ENCODE assay signal across 14 mouse cellular contexts in genomic region chr2:173432258-173432657, GRCm38 (mm10).
DNase-seq lines count a peak whose midpoint lies in the region; ATAC-seq and TF ChIP-seq lines count a peak whose summit lies in the region.
"Had no signal": no experiment of that assay in that cellular context is flagged by ENCODE, and none has a peak within 500 bp of the region (broad histone marks: within the 10 kb centered on the region; RNA-seq: fewer than 3 reads in every experiment).

No protein-coding gene starts in this region.

- no peak overlapping the region for H3K4me3 ChIP-seq in intestine, embryonic 14.5 days (ENCODE audit: low read depth, low read length)
- no peak overlapping the region for H3K4me3 ChIP-seq in intestine, postnatal 0 days (ENCODE audit: low read depth, low read length)
- no peak overlapping the region for H3K4me3 ChIP-seq in lung, postnatal 0 days (ENCODE audit: low read depth, low read length)
- no peak overlapping the region for H3K4me3 ChIP-seq in forebrain, postnatal 0 days (ENCODE audit: low read depth, low read length)
- H3K4me3 ChIP-seq: hindbrain, embryonic 15.5 days; left cerebral cortex, adult 2 months; midbrain, embryonic 10.5 days; neural tube, embryonic 12.5 days had no signal

- no peak for ATAC-seq in intestine, embryonic 14.5 days (replicated peaks; ENCODE audit: low FRiP score, low TSS enrichment, low read depth)
- ATAC-seq in intestine, postnatal 0 days: no peak
- ATAC-seq in lung, postnatal 0 days: peak; percentile 69
- no peak for ATAC-seq in forebrain, postnatal 0 days

- H3K4me2 ChIP-seq in intestine, embryonic 14.5 days (ENCODE audit: low read length): no peak overlapping the region
- H3K4me2 ChIP-seq in intestine, postnatal 0 days (replicated peaks; ENCODE audit: low read depth): no peak overlapping the region
- no peak overlapping the region for H3K4me2 ChIP-seq in lung, postnatal 0 days (replicated peaks; ENCODE audit: low read depth, low read length)
- no peak overlapping the region for H3K4me2 ChIP-seq in forebrain, postnatal 0 days (ENCODE audit: low read depth)
- H3K4me2 ChIP-seq: hindbrain, embryonic 15.5 days; neural tube, embryonic 12.5 days had no signal

- no peaks in the 10 kb centered on the region for H3K27me3 ChIP-seq in intestine, embryonic 14.5 days (replicated peaks; ENCODE audit: control insufficient read depth, insufficient read depth, low read length)
- H3K27me3 ChIP-seq in intestine, postnatal 0 days (replicated peaks; ENCODE audit: control insufficient read depth, insufficient read depth, low read length): no peaks in the 10 kb centered on the region
- H3K27me3 ChIP-seq in lung, postnatal 0 days (replicated peaks; ENCODE audit: insufficient read depth, low read length): no peaks in the 10 kb centered on the region
- no peaks in the 10 kb centered on the region for H3K27me3 ChIP-seq in forebrain, postnatal 0 days (ENCODE audit: insufficient read depth, low read length)
- H3K27me3 ChIP-seq: hindbrain, embryonic 15.5 days; neural tube, embryonic 12.5 days had no signal

- H3K36me3 ChIP-seq in intestine, embryonic 14.5 days (ENCODE audit: control insufficient read depth, insufficient read depth, low read length): no peaks in the 10 kb centered on the region
- no peaks in the 10 kb centered on the region for H3K36me3 ChIP-seq in intestine, postnatal 0 days (ENCODE audit: control insufficient read depth, insufficient read depth)
- H3K36me3 ChIP-seq in lung, postnatal 0 days (ENCODE audit: insufficient read depth, low read length): no peaks in the 10 kb centered on the region
- no peaks in the 10 kb centered on the region for H3K36me3 ChIP-seq in forebrain, postnatal 0 days (ENCODE audit: insufficient read depth)
- H3K36me3 ChIP-seq: hindbrain, embryonic 15.5 days; midbrain, embryonic 10.5 days; neural tube, embryonic 12.5 days had no signal

- DNase-seq in intestine, embryonic 14.5 days (ENCODE audit: low spot score): no peak
- DNase-seq in NIH3T3 (ENCODE audit: low read depth): peak; percentile 41
- DNase-seq in heart, adult 9 months (ENCODE audit: low spot score in 2 of 2): peak; percentile 76 to 78
- DNase-seq in lung, postnatal 0 days (ENCODE audit: low spot score): peak; percentile 56
- DNase-seq in thymus, postnatal 10 days (ENCODE audit: low spot score in 2 of 2): no peak
- no peak for DNase-seq in adrenal gland, postnatal 4 days (ENCODE audit: low spot score in 2 of 2)
- no peak for DNase-seq in forebrain, postnatal 0 days
- DNase-seq: cerebellum, postnatal 10 days had no signal

- WGBS in intestine, embryonic 14.5 days: 47% methylated on average over 3 of the region's 3 CpGs
- 64% methylated on average over 3 of the region's 3 CpGs for WGBS in intestine, postnatal 0 days
- 35% methylated on average over 3 of the region's 3 CpGs for WGBS in lung, postnatal 0 days
- 51% methylated on average over 3 of the region's 3 CpGs for WGBS in forebrain, postnatal 0 days

- TF ChIP-seq CTCF in intestine, postnatal 0 days (IDR thresholded peaks at IDR 0.05; ENCODE audit: low read depth): no peak
- no peak for TF ChIP-seq CTCF in lung, postnatal 0 days (IDR thresholded peaks at IDR 0.05)
- TF ChIP-seq CTCF in forebrain, postnatal 0 days (IDR thresholded peaks at IDR 0.05; ENCODE audit: low read depth): no peak

- H3K9me3 ChIP-seq in intestine, embryonic 14.5 days (ENCODE audit: control insufficient read depth, low read length): no peaks in the 10 kb centered on the region; the same call in 1 of the 2 replicates
- H3K9me3 ChIP-seq in intestine, postnatal 0 days (ENCODE audit: control insufficient read depth): no peaks in the 10 kb centered on the region
- no peaks in the 10 kb centered on the region for H3K9me3 ChIP-seq in lung, postnatal 0 days (ENCODE audit: low read length)
- no peaks in the 10 kb centered on the region for H3K9me3 ChIP-seq in forebrain, postnatal 0 days (ENCODE audit: low read length)
- H3K9me3 ChIP-seq: hindbrain, embryonic 15.5 days; midbrain, embryonic 10.5 days; neural tube, embryonic 12.5 days had no signal

- H3K27ac ChIP-seq in intestine, embryonic 14.5 days (ENCODE audit: low read depth): 0 out of 2 replicates have a peak overlapping the region, but pooled peaks have one; percentile 8
- H3K27ac ChIP-seq in intestine, postnatal 0 days (ENCODE audit: low read depth, low read length): no peak overlapping the region
- H3K27ac ChIP-seq in lung, postnatal 0 days (ENCODE audit: low read length): no peak overlapping the region
- no peak overlapping the region for H3K27ac ChIP-seq in forebrain, postnatal 0 days (ENCODE audit: low read depth, low read length)
- H3K27ac ChIP-seq: hindbrain, embryonic 15.5 days; left cerebral cortex, adult 2 months; liver, embryonic 14.5 days; midbrain, embryonic 10.5 days; neural tube, embryonic 12.5 days had no signal

- no peak overlapping the region for H3K9ac ChIP-seq in intestine, embryonic 14.5 days (ENCODE audit: low read length)
- H3K9ac ChIP-seq in intestine, postnatal 0 days (ENCODE audit: low read depth, low read length): no peak overlapping the region
- no peak overlapping the region for H3K9ac ChIP-seq in lung, postnatal 0 days (replicated peaks; ENCODE audit: low read depth)
- no peak overlapping the region for H3K9ac ChIP-seq in forebrain, postnatal 0 days
- H3K9ac ChIP-seq: hindbrain, embryonic 15.5 days; liver, embryonic 14.5 days; neural tube, embryonic 12.5 days had no signal

- TF ChIP-seq EP300 in lung, postnatal 0 days (IDR thresholded peaks at IDR 0.05): no peak

- H3K4me1 ChIP-seq in intestine, embryonic 14.5 days (replicated peaks; ENCODE audit: control insufficient read depth, insufficient read depth, low read length): peaks cover 14% of the 10 kb centered on the region; the same call in 1 of the 2 replicates
- H3K4me1 ChIP-seq in intestine, postnatal 0 days (replicated peaks; ENCODE audit: control insufficient read depth, insufficient read depth, low read length): no peaks in the 10 kb centered on the region
- H3K4me1 ChIP-seq in lung, postnatal 0 days (ENCODE audit: insufficient read depth, low read depth, low read length): no peaks in the 10 kb centered on the region
- H3K4me1 ChIP-seq in forebrain, postnatal 0 days (ENCODE audit: insufficient read depth): no peaks in the 10 kb centered on the region

Comparison
In these comparisons a context has a peak if more than half of its experiments do, and no peak if none do; other contexts are left out.
1. DNase-seq: peak in NIH3T3 (single experiment), heart, adult 9 months (2 of 2) and lung, postnatal 0 days (single experiment); none in intestine, embryonic 14.5 days (single experiment), thymus, postnatal 10 days (0 of 2), adrenal gland, postnatal 4 days (0 of 2) and forebrain, postnatal 0 days (single experiment).